Mouse (Mus musculus) cerebellum, adult 18-20 months (tissue): ENCODE data around the gene Ralbp1.

Source experiments
- DNase-seq, 2 experiments: peaks; one replicate each; pipeline ENCODE4 v3.0.0; 2021

Gene Ralbp1

DNA sequence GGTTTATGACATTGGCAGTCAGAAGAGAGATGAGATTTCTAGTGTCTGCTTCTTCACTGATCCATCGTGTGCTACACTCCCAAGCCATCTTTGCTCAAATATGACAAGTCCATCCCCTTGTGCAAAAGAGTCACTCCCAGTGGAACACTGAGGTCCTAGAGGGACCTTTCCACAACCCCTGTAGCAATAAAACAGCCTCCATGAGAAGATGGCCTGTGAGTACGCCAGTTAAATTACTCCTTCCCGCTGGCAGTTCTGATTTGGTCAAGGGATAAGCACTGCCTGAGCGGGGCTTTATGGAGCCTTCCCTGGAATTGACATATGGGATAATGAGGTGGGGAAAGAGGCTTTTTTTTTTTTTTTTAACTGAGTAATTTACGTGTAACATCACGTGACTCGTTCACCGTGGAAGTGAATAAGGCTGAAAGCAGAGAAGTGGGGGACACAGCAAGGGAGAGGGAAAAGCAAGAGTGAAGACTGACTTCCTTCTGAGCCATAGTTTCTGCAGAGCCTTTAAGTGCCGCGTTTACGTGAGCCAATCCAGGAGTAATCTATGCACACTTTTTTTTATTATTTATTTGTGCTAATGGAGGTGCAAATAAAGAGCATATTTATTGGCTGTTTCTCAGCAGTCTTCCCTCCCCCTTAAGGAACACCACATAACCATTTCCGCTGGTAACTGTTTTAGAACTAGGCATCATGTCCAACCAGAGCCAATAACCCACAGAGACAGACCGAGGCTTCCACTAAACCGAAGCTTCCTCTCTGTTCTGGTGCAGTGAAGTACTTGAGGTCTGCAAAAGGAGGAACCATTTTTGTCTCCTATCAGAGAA, at the start of gene Ralbp1:
TSS of gene Ralbp1 (minus strand) at position 102 of the 833 bp plus-strand sequence.
- peak; percentile 37 to 58 for DNase-seq

- no peak for DNase-seq
Observed at GRCm38 (mm10) chr17:65933741-65934140, 48.1 kb upstream of the Ralbp1 start.

DNA sequence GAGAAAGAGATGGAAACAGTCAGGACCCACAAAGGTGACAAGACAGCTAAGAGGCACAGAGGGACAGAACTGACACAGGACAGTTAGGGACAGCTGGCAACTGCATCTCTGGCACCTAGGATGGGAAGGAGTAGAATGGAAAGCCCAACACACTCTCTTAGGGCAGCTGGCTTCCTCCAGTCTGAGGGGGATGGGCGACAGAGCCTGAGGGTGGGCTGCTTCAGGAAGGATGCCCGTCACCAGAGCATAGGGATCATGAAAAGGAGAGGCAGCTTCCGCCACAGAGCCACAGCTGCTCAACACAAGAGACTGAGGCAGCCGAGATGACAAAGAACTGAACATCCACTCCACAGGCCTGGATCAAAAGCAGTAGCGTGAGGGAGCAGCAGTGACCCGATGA, 45.9 kb upstream of the Ralbp1 start:
- no peak for DNase-seq

GRCm38 (mm10) chr17:65930960-65931359, 45.4 kb upstream of the Ralbp1 start:
- DNase-seq: peak; percentile 65 to 71

DNA sequence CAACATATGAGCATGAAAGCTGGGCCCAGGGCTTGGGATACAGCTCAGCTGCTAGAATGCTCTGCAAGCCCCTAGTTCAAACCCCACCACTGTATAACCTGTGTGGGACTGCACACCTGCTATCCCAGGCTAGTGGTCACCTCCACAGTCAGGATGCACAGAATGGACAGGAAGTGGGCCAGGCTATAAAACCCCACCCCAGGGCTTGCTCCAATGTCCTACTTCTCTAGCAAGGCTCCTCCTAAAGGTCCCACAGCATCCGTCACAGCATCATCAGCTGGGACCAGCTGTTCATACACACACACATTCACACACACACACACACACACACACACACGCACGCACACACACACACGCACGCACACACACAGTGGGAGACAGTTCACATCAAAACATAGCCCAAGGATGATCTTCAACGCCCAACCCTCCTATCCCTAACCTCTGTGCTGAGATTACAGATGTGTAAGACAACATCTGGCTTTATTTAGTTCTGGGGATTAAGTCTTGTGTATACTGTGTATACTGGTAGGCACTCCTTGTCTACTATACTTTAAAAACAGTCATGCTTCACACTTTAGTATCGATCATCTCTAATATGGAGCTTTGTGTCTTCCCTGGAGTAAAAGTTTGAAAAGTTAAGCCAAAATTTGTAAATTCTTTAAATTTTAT, 44.7 kb upstream of the Ralbp1 start:
- DNase-seq: no peak

- DNase-seq: no peak
Observed at GRCm38 (mm10) chr17:65929319-65929978, 43.9 kb upstream of the Ralbp1 start.

GRCm38 (mm10) chr17:65927077-65927476, 41.5 kb upstream of the Ralbp1 start:
- DNase-seq: no peak

DNA sequence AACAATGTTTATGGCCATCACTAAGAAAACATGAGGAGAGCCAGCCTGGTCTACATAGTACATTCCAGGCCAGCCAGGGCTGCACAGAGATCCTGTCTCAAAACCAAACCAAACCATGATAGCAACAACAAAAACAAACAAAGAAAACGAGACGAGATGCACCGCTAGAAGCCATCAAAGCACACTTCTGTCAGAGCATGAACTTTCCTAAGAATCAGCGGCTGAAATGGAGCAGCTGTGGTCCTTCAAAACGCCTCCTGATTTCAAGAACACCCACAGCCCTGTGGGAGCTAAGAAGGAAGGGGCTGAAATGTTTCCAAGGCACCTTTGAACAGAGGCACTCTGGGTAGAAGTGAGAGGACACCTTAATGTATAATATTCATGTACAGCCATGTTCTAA, 38.6 kb upstream of the Ralbp1 start:
- no peak for DNase-seq

DNA sequence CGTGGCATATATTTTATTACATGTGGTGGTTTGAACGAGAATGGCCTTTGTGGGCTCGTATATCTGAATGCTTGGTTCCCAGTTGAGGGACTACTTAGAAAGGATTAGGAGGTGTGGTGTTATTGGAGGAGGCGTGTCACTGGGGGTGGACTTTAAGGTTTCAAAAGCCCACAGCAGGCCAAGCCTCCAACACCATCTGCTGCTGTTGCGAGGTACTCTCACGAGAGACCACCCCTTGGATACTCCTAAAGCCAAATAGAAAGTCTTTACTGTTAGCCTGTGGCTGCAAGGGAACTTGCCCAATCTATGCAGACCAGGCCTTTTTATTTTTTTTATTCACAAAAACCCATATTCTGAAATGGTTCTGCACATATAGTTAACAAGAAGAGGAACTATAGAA, 36.4 kb upstream of the Ralbp1 start:
- no peak for DNase-seq

DNA sequence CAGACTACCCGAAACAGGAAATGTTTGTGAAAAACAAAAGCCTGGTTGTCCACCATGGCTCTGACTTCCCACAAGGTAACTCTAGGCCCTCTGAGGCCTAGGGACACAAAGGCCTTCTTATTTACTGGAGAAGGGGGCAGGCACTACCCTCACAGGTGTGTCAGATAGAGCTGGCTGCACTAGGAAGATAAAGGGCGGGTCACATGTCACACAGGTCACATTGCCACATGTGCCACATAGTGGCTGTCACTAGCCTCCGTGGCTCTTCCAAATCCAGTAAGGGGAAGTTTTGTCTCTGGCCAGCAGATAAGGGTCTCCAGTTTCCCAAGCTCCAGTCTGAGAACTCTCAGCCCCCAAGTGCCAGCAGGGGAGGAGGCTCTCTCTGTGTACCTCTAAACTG, 33.6 kb upstream of the Ralbp1 start:
- DNase-seq: no peak

- peak; percentile 54 to 68 for DNase-seq
Observed at GRCm38 (mm10) chr17:65916135-65916668, 30.6 kb upstream of the Ralbp1 start.

DNA sequence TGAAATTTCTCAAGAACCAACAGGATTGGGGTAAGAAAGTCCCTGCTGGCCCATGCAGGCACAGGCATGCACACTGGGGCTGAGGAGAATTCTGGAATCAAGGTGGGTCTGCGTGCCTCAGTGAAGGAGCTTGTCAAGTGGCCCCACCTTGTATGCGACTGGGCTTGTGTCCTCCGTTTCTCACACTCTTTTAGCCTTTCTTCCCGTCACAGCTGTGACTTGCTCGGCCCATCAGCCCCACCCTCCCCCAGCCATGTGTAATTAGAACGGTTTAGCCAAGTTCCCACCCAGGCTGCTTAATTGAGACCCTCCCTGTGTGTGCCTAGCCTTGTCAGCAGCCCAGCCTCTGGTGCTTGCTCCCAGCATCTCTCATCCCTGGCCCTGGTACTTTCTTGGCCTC, 28.5 kb upstream of the Ralbp1 start:
- DNase-seq: no peak

- DNase-seq: no peak
Observed at GRCm38 (mm10) chr17:65912202-65912601, 26.6 kb upstream of the Ralbp1 start.

DNA sequence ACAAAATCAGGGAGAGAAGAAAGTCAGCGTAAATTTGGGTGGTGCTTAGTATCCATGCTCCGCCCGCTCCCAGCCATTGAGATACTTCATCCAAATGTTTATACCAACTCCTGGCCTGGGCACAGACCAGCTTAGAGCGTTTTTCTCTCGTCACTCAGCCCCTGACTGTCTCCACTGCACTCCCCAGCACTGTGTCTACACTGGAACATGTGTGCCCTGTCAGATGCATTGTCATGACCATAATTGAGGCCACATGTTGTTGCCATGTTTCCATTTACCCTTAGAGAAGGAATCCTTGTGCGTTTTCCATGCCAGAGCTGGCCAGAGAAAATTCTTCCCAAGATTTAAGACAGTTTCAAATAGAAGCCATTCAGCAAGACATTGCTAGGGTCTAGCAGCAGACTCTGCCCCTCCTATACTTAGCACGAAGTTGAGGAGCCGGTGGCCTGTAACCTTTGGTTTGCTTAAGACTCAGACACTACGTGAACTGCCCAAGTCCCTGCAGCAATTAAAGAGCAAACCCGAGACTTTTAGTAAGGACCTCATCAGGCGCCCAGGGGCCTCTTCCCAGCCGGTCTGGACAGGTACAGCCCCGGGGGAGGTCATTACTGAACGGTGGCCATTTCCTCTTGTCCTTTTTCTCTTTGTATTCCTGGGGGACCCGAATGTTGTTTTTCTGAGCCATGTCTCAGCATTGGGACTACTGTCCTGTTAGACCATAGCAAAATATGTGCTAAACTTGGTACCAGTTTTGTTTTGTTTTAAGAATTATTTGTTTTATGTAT, 25.9 kb upstream of the Ralbp1 start:
- no peak for DNase-seq

- no peak for DNase-seq
Observed at GRCm38 (mm10) chr17:65908270-65908669, 22.7 kb upstream of the Ralbp1 start.

- no peak for DNase-seq
Observed at GRCm38 (mm10) chr17:65906895-65907401, 21.4 kb upstream of the Ralbp1 start.

DNA sequence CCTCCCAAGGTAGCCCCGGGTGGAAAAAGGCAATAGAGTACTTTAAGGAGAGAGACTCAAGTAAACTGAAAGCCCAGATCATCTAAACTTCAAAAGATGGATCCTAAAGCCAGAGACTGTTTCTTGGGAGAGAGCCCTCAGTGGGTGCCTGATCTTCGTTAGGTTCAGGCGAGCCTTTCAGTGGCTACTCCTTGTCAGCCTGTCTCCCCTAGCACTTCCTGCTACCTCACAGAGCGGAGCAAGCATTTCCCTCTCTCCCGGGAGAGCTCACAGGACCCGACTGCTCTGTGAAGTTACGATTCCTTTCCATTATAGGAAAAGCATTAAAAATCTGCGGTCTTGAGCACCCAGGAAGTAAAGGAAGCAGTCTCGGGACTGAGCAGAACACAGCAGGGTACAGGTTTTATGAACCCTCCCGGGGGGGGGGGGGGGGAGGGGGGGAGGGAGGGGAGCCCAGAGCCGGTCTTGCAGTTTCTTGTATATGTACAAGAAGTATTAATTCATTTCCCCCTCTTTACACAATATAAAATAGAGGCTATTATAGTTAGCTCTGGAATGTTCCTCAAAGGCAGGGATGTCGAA, 20.8 kb upstream of the Ralbp1 start:
- DNase-seq: no peak

DNA sequence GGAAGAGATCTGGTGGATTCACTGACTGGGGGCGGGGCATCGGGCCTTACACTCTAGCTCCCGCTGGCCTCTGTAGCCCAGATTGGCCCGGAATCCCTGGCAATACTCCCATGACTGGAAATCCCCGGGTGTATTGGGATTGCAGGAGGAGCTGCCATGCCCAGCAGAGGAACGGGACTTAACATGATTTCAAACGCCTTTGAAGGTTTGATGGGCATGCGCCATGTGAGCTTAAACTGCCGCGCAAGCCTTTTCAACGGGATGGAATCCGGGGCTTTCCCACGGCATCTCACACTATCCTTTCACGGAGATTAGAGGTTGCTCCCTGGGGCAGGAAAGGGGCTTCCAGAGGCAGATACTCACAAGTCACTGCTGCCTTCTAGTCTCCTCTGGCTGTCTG, 19.6 kb upstream of the Ralbp1 start:
- DNase-seq: no peak

- no peak for DNase-seq
Observed at GRCm38 (mm10) chr17:65903826-65904225, 18.2 kb upstream of the Ralbp1 start.

DNA sequence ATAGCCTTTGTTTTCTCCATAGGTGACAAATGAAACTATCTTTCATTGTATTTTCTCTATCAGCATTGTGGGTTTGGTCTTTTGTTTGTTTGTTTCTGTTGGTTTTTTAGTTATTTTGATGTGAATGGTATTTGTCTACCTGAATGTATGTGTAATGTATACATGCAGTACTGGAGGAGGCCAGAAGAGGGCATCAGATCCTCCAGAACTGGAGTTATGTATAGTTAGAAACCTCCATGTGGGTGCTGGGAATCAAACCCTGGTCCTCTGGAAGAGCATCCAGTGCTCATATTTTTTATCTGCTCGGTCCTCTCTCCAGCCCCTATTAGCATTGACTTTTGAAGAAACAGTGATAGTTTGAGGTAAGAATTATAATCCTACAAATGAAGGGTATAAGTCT, 17.4 kb upstream of the Ralbp1 start:
- DNase-seq: no peak

- no peak for DNase-seq
Observed at GRCm38 (mm10) chr17:65902281-65902680, 16.7 kb upstream of the Ralbp1 start.

GRCm38 (mm10) chr17:65896016-65896415, 10.4 kb upstream of the Ralbp1 start:
- DNase-seq: no peak
